Mouse (Mus musculus): ENCODE data around the gene Cmtm8. TPM values are rescaled to one million over a fixed set of nuclear protein-coding genes. Genes with fewer than 3 reads are reported as not detected.
A peak's percentile ranks its signal among the peaks of the same experiment; 100 is the strongest.

Cmtm8 gene
- polyA plus RNA-seq, 1 experiment, result 8.2 TPM

GRCm38 (mm10) chr9:114829669-114830068 lies 14.3 kb downstream of the Cmtm8 start:
- TF ChIP-seq EP300 (IDR thresholded peaks at IDR 0.05; ENCODE audit: insufficient read depth, low read depth, low read length) (no peak), POLR2A (IDR thresholded peaks at IDR 0.05; ENCODE audit: insufficient read depth, low read length) (no peak), CTCF (IDR thresholded peaks at IDR 0.05; ENCODE audit: low read depth, low read length) (no peak)
- H3K9ac ChIP-seq (ENCODE audit: low read depth, poor library complexity, severe bottlenecking), result no peak overlapping the region
- H3K4me1 ChIP-seq (ENCODE audit: control insufficient read depth, insufficient read depth, low read length), result no peaks in the 10 kb centered on the region

DNA sequence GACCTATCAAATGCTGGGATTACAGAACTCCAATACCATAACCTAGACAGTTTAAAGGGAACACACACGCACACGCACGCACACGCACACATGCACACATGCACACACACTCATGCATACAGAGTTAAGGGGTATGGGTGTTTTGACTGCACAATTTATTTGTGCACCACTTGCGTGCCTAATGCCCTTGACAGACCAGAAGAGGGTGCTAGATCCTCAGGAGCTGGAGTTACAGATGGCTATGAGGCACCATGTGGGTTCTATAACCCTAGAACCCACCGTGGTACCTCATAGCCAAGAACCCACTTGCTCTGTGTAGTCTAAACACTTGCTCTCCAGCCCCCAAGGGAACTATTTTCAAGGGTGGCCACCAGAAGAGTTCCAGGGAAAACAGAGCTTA lies 15.6 kb downstream of the Cmtm8 start:
- Histone ChIP-seq H3K9ac (ENCODE audit: low read depth, poor library complexity, severe bottlenecking) (no peak overlapping the region), H3K4me3 (ENCODE audit: low read depth, low read length) (no peak overlapping the region), H3K9me3 (replicated peaks; ENCODE audit: control insufficient read depth, insufficient read depth, low read length, poor library complexity, severe bottlenecking) (no peaks in the 10 kb centered on the region), H3K36me3 (ENCODE audit: control insufficient read depth, insufficient read depth, low read length, poor library complexity, severe bottlenecking) (no peaks in the 10 kb centered on the region), H3K27ac (ENCODE audit: insufficient read depth, low read length) (no peak overlapping the region), H3K27me3 (ENCODE audit: control insufficient read depth, insufficient read depth, low read length, poor library complexity, severe bottlenecking) (no peaks in the 10 kb centered on the region), H3K4me1 (ENCODE audit: control insufficient read depth, insufficient read depth, low read length) (no peaks in the 10 kb centered on the region)
- TF ChIP-seq EP300 (IDR thresholded peaks at IDR 0.05; ENCODE audit: insufficient read depth, low read depth, low read length), result no peak
- TF ChIP-seq CTCF (IDR thresholded peaks at IDR 0.05; ENCODE audit: low read depth, low read length), result peak; percentile 18
- TF ChIP-seq POLR2A (IDR thresholded peaks at IDR 0.05; ENCODE audit: insufficient read depth, low read length), result no peak

More at GRCm38 (mm10) chr9:114829669-114830068, 14.3 kb downstream of the Cmtm8 start:
- Histone ChIP-seq H3K27ac (ENCODE audit: insufficient read depth, low read length) (no peak overlapping the region), H3K36me3 (ENCODE audit: control insufficient read depth, insufficient read depth, low read length, poor library complexity, severe bottlenecking) (no peaks in the 10 kb centered on the region), H3K27me3 (ENCODE audit: control insufficient read depth, insufficient read depth, low read length, poor library complexity, severe bottlenecking) (no peaks in the 10 kb centered on the region), H3K9me3 (replicated peaks; ENCODE audit: control insufficient read depth, insufficient read depth, low read length, poor library complexity, severe bottlenecking) (no peaks in the 10 kb centered on the region), H3K4me3 (ENCODE audit: low read depth, low read length) (no peak overlapping the region)

- Histone ChIP-seq H3K27me3 (ENCODE audit: control insufficient read depth, insufficient read depth, low read length, poor library complexity, severe bottlenecking) (no peaks in the 10 kb centered on the region), H3K9me3 (replicated peaks; ENCODE audit: control insufficient read depth, insufficient read depth, low read length, poor library complexity, severe bottlenecking) (no peaks in the 10 kb centered on the region), H3K9ac (ENCODE audit: low read depth, poor library complexity, severe bottlenecking) (no peak overlapping the region), H3K4me3 (ENCODE audit: low read depth, low read length) (no peak overlapping the region), H3K4me1 (ENCODE audit: control insufficient read depth, insufficient read depth, low read length) (no peaks in the 10 kb centered on the region), H3K27ac (ENCODE audit: insufficient read depth, low read length) (no peak overlapping the region), H3K36me3 (ENCODE audit: control insufficient read depth, insufficient read depth, low read length, poor library complexity, severe bottlenecking) (no peaks in the 10 kb centered on the region)
- no peak for TF ChIP-seq CTCF (IDR thresholded peaks at IDR 0.05; ENCODE audit: low read depth, low read length)
These were observed 16.6 kb downstream of the Cmtm8 start for GRCm38 (mm10) chr9:114827242-114827852.

DNA sequence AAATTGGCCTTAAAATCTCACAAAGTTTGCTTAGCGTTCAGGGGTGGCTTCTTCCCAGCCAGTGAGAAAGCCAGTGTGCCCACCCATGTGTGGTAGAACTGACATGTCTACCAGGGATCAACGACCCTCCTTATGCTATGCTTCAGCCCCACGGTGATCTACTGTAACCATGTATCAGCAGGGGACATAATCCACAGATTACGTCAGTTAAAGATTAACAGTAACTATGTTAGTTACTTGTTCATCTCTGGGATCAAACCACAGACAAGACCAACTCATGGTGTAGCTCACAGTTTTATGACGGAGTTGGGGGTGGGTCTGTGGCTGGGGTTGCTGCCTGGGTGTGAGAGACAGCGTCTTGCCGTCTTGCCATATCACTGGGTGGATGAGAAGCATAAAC lies 19.8 kb downstream of the Cmtm8 start:
- no peak overlapping the region for H3K9ac ChIP-seq (ENCODE audit: low read depth, poor library complexity, severe bottlenecking)
- no peaks in the 10 kb centered on the region for H3K4me1 ChIP-seq (ENCODE audit: control insufficient read depth, insufficient read depth, low read length)
- no peaks in the 10 kb centered on the region for H3K36me3 ChIP-seq (ENCODE audit: control insufficient read depth, insufficient read depth, low read length, poor library complexity, severe bottlenecking)
- H3K27me3 ChIP-seq (ENCODE audit: control insufficient read depth, insufficient read depth, low read length, poor library complexity, severe bottlenecking), result no peaks in the 10 kb centered on the region
- no peak overlapping the region for H3K27ac ChIP-seq (ENCODE audit: insufficient read depth, low read length)
- H3K4me3 ChIP-seq (ENCODE audit: low read depth, low read length), result no peak overlapping the region
- TF ChIP-seq EP300 (IDR thresholded peaks at IDR 0.05; ENCODE audit: insufficient read depth, low read depth, low read length) (no peak), CTCF (IDR thresholded peaks at IDR 0.05; ENCODE audit: low read depth, low read length) (no peak), POLR2A (IDR thresholded peaks at IDR 0.05; ENCODE audit: insufficient read depth, low read length) (no peak)
- H3K9me3 ChIP-seq (replicated peaks; ENCODE audit: control insufficient read depth, insufficient read depth, low read length, poor library complexity, severe bottlenecking), result no peaks in the 10 kb centered on the region

GRCm38 (mm10) chr9:114821548-114822289 lies 22.2 kb downstream of the Cmtm8 start:
- no peak overlapping the region for H3K27ac ChIP-seq (ENCODE audit: insufficient read depth, low read length)
- no peaks in the 10 kb centered on the region for H3K36me3 ChIP-seq (ENCODE audit: control insufficient read depth, insufficient read depth, low read length, poor library complexity, severe bottlenecking)
- TF ChIP-seq POLR2A (IDR thresholded peaks at IDR 0.05; ENCODE audit: insufficient read depth, low read length) (no peak), EP300 (IDR thresholded peaks at IDR 0.05; ENCODE audit: insufficient read depth, low read depth, low read length) (no peak), CTCF (IDR thresholded peaks at IDR 0.05; ENCODE audit: low read depth, low read length) (no peak)
- H3K9ac ChIP-seq (ENCODE audit: low read depth, poor library complexity, severe bottlenecking), result no peak overlapping the region
- H3K27me3 ChIP-seq (ENCODE audit: control insufficient read depth, insufficient read depth, low read length, poor library complexity, severe bottlenecking), result no peaks in the 10 kb centered on the region
- H3K4me3 ChIP-seq (ENCODE audit: low read depth, low read length), result no peak overlapping the region
- no peaks in the 10 kb centered on the region for H3K9me3 ChIP-seq (replicated peaks; ENCODE audit: control insufficient read depth, insufficient read depth, low read length, poor library complexity, severe bottlenecking)
- no peaks in the 10 kb centered on the region for H3K4me1 ChIP-seq (ENCODE audit: control insufficient read depth, insufficient read depth, low read length)

DNA sequence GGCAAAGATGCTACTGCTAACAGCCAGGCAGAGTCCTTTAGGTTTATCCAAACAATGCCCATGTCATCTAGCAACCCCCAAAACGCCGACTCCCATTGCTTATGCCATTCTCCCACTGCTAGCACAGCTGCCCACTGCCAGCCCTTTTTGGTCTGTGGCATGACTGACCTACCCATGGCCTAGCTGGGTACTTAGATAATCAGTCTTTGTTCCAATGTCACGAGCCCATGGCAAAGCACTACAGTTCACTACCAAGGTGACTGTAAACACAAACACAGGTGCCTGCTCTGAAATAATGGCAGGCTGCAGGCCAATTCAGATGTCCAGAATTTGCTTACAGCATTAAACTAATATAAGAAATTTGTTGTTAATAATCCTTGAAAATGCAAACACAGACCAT lies 25.0 kb downstream of the Cmtm8 start:
- no peaks in the 10 kb centered on the region for H3K36me3 ChIP-seq (ENCODE audit: control insufficient read depth, insufficient read depth, low read length, poor library complexity, severe bottlenecking)
- no peak overlapping the region for H3K9ac ChIP-seq (ENCODE audit: low read depth, poor library complexity, severe bottlenecking)
- H3K27me3 ChIP-seq (ENCODE audit: control insufficient read depth, insufficient read depth, low read length, poor library complexity, severe bottlenecking), result no peaks in the 10 kb centered on the region
- H3K27ac ChIP-seq (ENCODE audit: insufficient read depth, low read length), result no peak overlapping the region
- no peak for TF ChIP-seq CTCF (IDR thresholded peaks at IDR 0.05; ENCODE audit: low read depth, low read length)
- TF ChIP-seq POLR2A (IDR thresholded peaks at IDR 0.05; ENCODE audit: insufficient read depth, low read length), result no peak
- no peak for TF ChIP-seq EP300 (IDR thresholded peaks at IDR 0.05; ENCODE audit: insufficient read depth, low read depth, low read length)
- H3K9me3 ChIP-seq (replicated peaks; ENCODE audit: control insufficient read depth, insufficient read depth, low read length, poor library complexity, severe bottlenecking), result no peaks in the 10 kb centered on the region
- H3K4me1 ChIP-seq (ENCODE audit: control insufficient read depth, insufficient read depth, low read length), result no peaks in the 10 kb centered on the region
- H3K4me3 ChIP-seq (ENCODE audit: low read depth, low read length), result no peak overlapping the region
